Mouse (Mus musculus): ENCODE results near the gene Irf2. TPM values are rescaled to one million over a fixed set of nuclear protein-coding genes. Genes with fewer than 3 reads are reported as not detected.

The Irf2 gene
- polyA plus RNA-seq, 1 experiment from 2014 or later, result 11.0 TPM

- Histone ChIP-seq H3K27me3 (ENCODE audit: control insufficient read depth, insufficient read depth, low read length) (no peaks in the 10 kb centered on the region), H3K4me2 (replicated peaks) (no peak overlapping the region), H3K9ac (no peak overlapping the region), H3K36me3 (replicated peaks; ENCODE audit: control insufficient read depth, insufficient read depth) (no peaks in the 10 kb centered on the region), H3K27ac (no peak overlapping the region), H3K4me3 (replicated peaks; ENCODE audit: low read length) (no peak overlapping the region), H3K4me1 (replicated peaks; ENCODE audit: control insufficient read depth, insufficient read depth, low read length) (0 out of 2 replicates have a peak, but pooled peaks cover 3% of the 10 kb centered on the region), H3K9me3 (ENCODE audit: control insufficient read depth, low read length) (no peaks in the 10 kb centered on the region; the same call in 1 of the 2 replicates)
- ATAC-seq (ENCODE audit: low FRiP score), result no peak
- DNase-seq (ENCODE audit: low spot score), result no peak
- WGBS, result 97% methylated on average over 5 of the region's 5 CpGs
These were observed 42.7 kb downstream of the Irf2 start for GRCm38 (mm10) chr8:46782254-46782653.

GRCm38 (mm10) chr8:46785070-46785469, 45.5 kb downstream of the Irf2 start:
- Histone ChIP-seq H3K4me1 (replicated peaks; ENCODE audit: control insufficient read depth, insufficient read depth, low read length) (0 out of 2 replicates have a peak, but pooled peaks cover 3% of the 10 kb centered on the region), H3K4me2 (replicated peaks) (no peak overlapping the region), H3K4me3 (replicated peaks; ENCODE audit: low read length) (no peak overlapping the region), H3K9me3 (ENCODE audit: control insufficient read depth, low read length) (no peaks in the 10 kb centered on the region; the same call in 1 of the 2 replicates), H3K9ac (no peak overlapping the region), H3K27me3 (ENCODE audit: control insufficient read depth, insufficient read depth, low read length) (no peaks in the 10 kb centered on the region), H3K27ac (no peak overlapping the region), H3K36me3 (replicated peaks; ENCODE audit: control insufficient read depth, insufficient read depth) (no peaks in the 10 kb centered on the region)
- DNase-seq (ENCODE audit: low spot score) (no peak), ATAC-seq (ENCODE audit: low FRiP score) (no peak)
- 55% methylated on average over 2 of the region's 2 CpGs for WGBS

GRCm38 (mm10) chr8:46785926-46786325, 46.4 kb downstream of the Irf2 start:
- Histone ChIP-seq H3K4me3 (replicated peaks; ENCODE audit: low read length) (no peak overlapping the region), H3K27ac (no peak overlapping the region), H3K4me2 (replicated peaks) (no peak overlapping the region), H3K36me3 (replicated peaks; ENCODE audit: control insufficient read depth, insufficient read depth) (no peaks in the 10 kb centered on the region), H3K4me1 (replicated peaks; ENCODE audit: control insufficient read depth, insufficient read depth, low read length) (0 out of 2 replicates have a peak, but pooled peaks cover 3% of the 10 kb centered on the region), H3K27me3 (ENCODE audit: control insufficient read depth, insufficient read depth, low read length) (no peaks in the 10 kb centered on the region), H3K9ac (no peak overlapping the region), H3K9me3 (ENCODE audit: control insufficient read depth, low read length) (no peaks in the 10 kb centered on the region; the same call in 1 of the 2 replicates)
- whole genome bisulfite sequencing, result 90% methylated on average over 6 of the region's 6 CpGs
- DNase-seq (ENCODE audit: low spot score) (no peak), ATAC-seq (ENCODE audit: low FRiP score) (no peak)

GRCm38 (mm10) chr8:46789091-46789881, 49.8 kb downstream of the Irf2 start:
- H3K9me3 ChIP-seq (ENCODE audit: control insufficient read depth, low read length), result no peaks in the 10 kb centered on the region
- H3K4me3 ChIP-seq (replicated peaks; ENCODE audit: low read length), result no peak overlapping the region
- H3K27ac ChIP-seq, result no peak overlapping the region
- no peaks in the 10 kb centered on the region for H3K27me3 ChIP-seq (ENCODE audit: control insufficient read depth, insufficient read depth, low read length)
- H3K9ac ChIP-seq, result no peak overlapping the region
- no peak overlapping the region for H3K4me2 ChIP-seq (replicated peaks)
- DNase-seq (ENCODE audit: low spot score) (no peak), ATAC-seq (ENCODE audit: low FRiP score) (no peak)
- 91% methylated on average over 5 of the region's 5 CpGs for WGBS
- H3K4me1 ChIP-seq (replicated peaks; ENCODE audit: control insufficient read depth, insufficient read depth, low read length), result no peaks in the 10 kb centered on the region
- H3K36me3 ChIP-seq (replicated peaks; ENCODE audit: control insufficient read depth, insufficient read depth), result no peaks in the 10 kb centered on the region

GRCm38 (mm10) chr8:46791664-46792371, 52.3 kb downstream of the Irf2 start:
- ATAC-seq (ENCODE audit: low FRiP score), result no peak
- Histone ChIP-seq H3K36me3 (replicated peaks; ENCODE audit: control insufficient read depth, insufficient read depth) (no peaks in the 10 kb centered on the region), H3K4me3 (replicated peaks; ENCODE audit: low read length) (no peak overlapping the region), H3K9ac (no peak overlapping the region), H3K4me1 (replicated peaks; ENCODE audit: control insufficient read depth, insufficient read depth, low read length) (no peaks in the 10 kb centered on the region), H3K27me3 (ENCODE audit: control insufficient read depth, insufficient read depth, low read length) (no peaks in the 10 kb centered on the region), H3K4me2 (replicated peaks) (no peak overlapping the region), H3K9me3 (ENCODE audit: control insufficient read depth, low read length) (no peaks in the 10 kb centered on the region), H3K27ac (no peak overlapping the region)
- DNase-seq (ENCODE audit: low spot score), result no peak
- 89% methylated on average over 5 of the region's 5 CpGs for WGBS

- no peak overlapping the region for H3K9ac ChIP-seq
- H3K9me3 ChIP-seq (ENCODE audit: control insufficient read depth, low read length), result no peaks in the 10 kb centered on the region
- no peak overlapping the region for H3K4me3 ChIP-seq (replicated peaks; ENCODE audit: low read length)
- peaks cover 5% of the 10 kb centered on the region; the same call in 1 of the 2 replicates for H3K36me3 ChIP-seq (replicated peaks; ENCODE audit: control insufficient read depth, insufficient read depth)
- no peak overlapping the region for H3K27ac ChIP-seq
- WGBS, result 88% methylated on average over 2 of the region's 2 CpGs
- no peaks in the 10 kb centered on the region for H3K27me3 ChIP-seq (ENCODE audit: control insufficient read depth, insufficient read depth, low read length)
- DNase-seq (ENCODE audit: low spot score), result no peak
- no peak overlapping the region for H3K4me2 ChIP-seq (replicated peaks)
- no peak for ATAC-seq (ENCODE audit: low FRiP score)
- H3K4me1 ChIP-seq (replicated peaks; ENCODE audit: control insufficient read depth, insufficient read depth, low read length), result no peaks in the 10 kb centered on the region
These were observed 53.1 kb downstream of the Irf2 start for GRCm38 (mm10) chr8:46792653-46793052.

GRCm38 (mm10) chr8:46793248-46793647, 53.7 kb downstream of the Irf2 start:
- Histone ChIP-seq H3K4me3 (replicated peaks; ENCODE audit: low read length) (no peak overlapping the region), H3K27me3 (ENCODE audit: control insufficient read depth, insufficient read depth, low read length) (no peaks in the 10 kb centered on the region), H3K9ac (no peak overlapping the region), H3K4me2 (replicated peaks) (no peak overlapping the region), H3K4me1 (replicated peaks; ENCODE audit: control insufficient read depth, insufficient read depth, low read length) (no peaks in the 10 kb centered on the region), H3K9me3 (ENCODE audit: control insufficient read depth, low read length) (no peaks in the 10 kb centered on the region), H3K36me3 (replicated peaks; ENCODE audit: control insufficient read depth, insufficient read depth) (peaks cover 7% of the 10 kb centered on the region; the same call in 1 of the 2 replicates), H3K27ac (no peak overlapping the region)
- 98% methylated on average over 14 of the region's 14 CpGs for WGBS
- ATAC-seq (ENCODE audit: low FRiP score) (no peak), DNase-seq (ENCODE audit: low spot score) (no peak)

- no peak for DNase-seq (ENCODE audit: low spot score)
- 86% methylated on average over 5 of the region's 5 CpGs for whole genome bisulfite sequencing
- H3K4me3 ChIP-seq (replicated peaks; ENCODE audit: low read length), result no peak overlapping the region
- no peaks in the 10 kb centered on the region for H3K9me3 ChIP-seq (ENCODE audit: control insufficient read depth, low read length)
- no peak for ATAC-seq (ENCODE audit: low FRiP score)
- H3K9ac ChIP-seq, result no peak overlapping the region
- no peak overlapping the region for H3K27ac ChIP-seq
- H3K4me2 ChIP-seq (replicated peaks), result no peak overlapping the region
- peaks cover 9% of the 10 kb centered on the region; the same call in 1 of the 2 replicates for H3K36me3 ChIP-seq (replicated peaks; ENCODE audit: control insufficient read depth, insufficient read depth)
- H3K4me1 ChIP-seq (replicated peaks; ENCODE audit: control insufficient read depth, insufficient read depth, low read length), result no peaks in the 10 kb centered on the region
- no peaks in the 10 kb centered on the region for H3K27me3 ChIP-seq (ENCODE audit: control insufficient read depth, insufficient read depth, low read length)
These were observed 54.8 kb downstream of the Irf2 start for GRCm38 (mm10) chr8:46794317-46794716.

- WGBS, result 95% methylated on average over 5 of the region's 5 CpGs
- no peak for DNase-seq (ENCODE audit: low spot score)
- Histone ChIP-seq H3K27ac (no peak overlapping the region), H3K4me2 (replicated peaks) (no peak overlapping the region), H3K9ac (no peak overlapping the region), H3K36me3 (replicated peaks; ENCODE audit: control insufficient read depth, insufficient read depth) (peaks cover 9% of the 10 kb centered on the region; the same call in 1 of the 2 replicates), H3K4me1 (replicated peaks; ENCODE audit: control insufficient read depth, insufficient read depth, low read length) (no peaks in the 10 kb centered on the region), H3K27me3 (ENCODE audit: control insufficient read depth, insufficient read depth, low read length) (no peaks in the 10 kb centered on the region), H3K9me3 (ENCODE audit: control insufficient read depth, low read length) (no peaks in the 10 kb centered on the region), H3K4me3 (replicated peaks; ENCODE audit: low read length) (no peak overlapping the region)
- ATAC-seq (ENCODE audit: low FRiP score), result no peak
These were observed 59.7 kb downstream of the Irf2 start for GRCm38 (mm10) chr8:46799212-46799611.
